Mouse (Mus musculus): ENCODE results near the gene Rsrc1. TPM values are rescaled to one million over a fixed set of nuclear protein-coding genes. Genes with fewer than 3 reads are reported as not detected.
A peak's percentile ranks its signal among the peaks of the same experiment; 100 is the strongest.

The Rsrc1 gene
- total RNA-seq, 2 experiments from 2014 or later = 11.6 to 14.8 TPM

DNA sequence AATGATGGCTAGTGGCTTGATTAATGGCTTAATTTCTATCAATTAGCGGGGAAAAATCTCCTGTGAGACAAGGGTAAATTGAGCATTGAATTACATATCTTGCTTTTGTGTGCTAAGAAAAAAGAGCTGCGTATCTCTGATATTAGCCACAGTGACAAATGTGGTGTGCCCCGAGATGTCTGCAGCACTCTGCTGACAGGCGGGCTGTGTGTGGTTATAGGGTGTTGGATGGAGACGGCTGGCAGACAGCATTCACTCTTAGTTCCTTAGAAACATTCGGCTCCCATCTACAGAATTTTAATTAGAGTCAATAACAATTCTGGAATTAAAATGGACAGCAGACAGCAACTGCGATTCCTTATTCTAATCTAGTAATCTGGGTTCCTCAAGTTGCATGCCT lies 359.7 kb downstream of the Rsrc1 start:
- Histone ChIP-seq H3K4me3 (no peak overlapping the region), H3K27ac (no peak overlapping the region)
- no peak for TF ChIP-seq CTCF (IDR thresholded peaks at IDR 0.05)
- intact Hi-C loops (cut with DNase I) = no loop called here
- no peak for DNase-seq

DNA sequence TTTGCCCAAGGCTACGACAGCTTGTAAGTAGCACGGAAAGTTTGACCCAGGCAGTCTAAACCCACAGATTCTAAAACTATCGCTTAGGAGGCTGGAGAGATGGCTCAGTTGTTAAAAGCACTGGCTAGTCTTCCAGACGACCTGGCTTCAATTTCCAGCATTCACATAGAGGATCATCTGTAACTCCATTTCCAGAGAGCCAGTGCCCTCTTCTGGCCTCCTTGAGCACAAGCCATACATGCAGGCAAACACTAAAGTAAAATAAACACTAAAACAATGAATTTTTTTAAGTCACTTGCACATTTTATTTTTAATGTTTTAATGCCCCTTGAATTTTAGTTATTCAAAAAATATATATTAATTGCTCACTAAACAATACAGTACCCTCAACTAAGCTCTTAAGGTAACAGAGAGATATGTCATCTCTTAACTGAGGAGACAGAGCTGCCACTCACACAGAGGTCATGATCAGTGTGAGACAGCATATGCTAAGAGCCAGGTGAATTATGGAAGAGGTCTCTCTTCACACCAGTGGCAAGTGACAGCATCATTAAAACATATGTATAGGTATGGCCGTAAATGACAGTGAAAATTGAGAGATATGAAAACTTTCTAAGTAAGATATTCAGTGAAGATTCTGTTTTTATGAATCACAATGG lies 361.9 kb downstream of the Rsrc1 start:
- Histone ChIP-seq H3K4me3 (no peak overlapping the region), H3K27ac (no peak overlapping the region)
- peak; percentile 47 for TF ChIP-seq CTCF (IDR thresholded peaks at IDR 0.05)
- intact Hi-C loops (cut with DNase I) = no loop called here
- DNase-seq = no peak

DNA sequence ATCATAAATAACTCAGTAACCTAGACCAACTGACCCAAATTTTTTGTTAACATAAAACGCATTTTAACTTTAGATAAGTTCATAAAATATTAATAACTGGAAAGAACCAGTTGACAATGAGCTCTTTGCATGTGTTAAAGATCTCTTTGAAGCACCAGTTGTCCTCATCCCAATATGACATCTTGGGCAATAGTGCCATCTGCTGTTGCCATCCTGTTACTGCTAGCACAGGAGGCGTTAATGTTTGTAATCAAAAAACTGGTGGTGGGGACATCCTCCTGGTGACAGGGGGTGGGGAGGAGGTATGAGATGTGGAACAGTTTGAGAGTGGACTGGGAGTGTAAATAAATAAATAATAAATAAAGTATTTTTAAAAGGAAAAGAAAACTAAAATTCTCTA lies 363.4 kb downstream of the Rsrc1 start:
- peak; percentile 91 for TF ChIP-seq CTCF (IDR thresholded peaks at IDR 0.05)
- intact Hi-C loops (cut with DNase I) = loop anchor here (2.0 kb wide), 2 partner anchors 934 to 1012 kb away; no protein-coding TSS in a partner anchor
- no peak overlapping the region for H3K27ac ChIP-seq
- DNase-seq = peak; percentile 48
- no peak overlapping the region for H3K4me3 ChIP-seq

DNA sequence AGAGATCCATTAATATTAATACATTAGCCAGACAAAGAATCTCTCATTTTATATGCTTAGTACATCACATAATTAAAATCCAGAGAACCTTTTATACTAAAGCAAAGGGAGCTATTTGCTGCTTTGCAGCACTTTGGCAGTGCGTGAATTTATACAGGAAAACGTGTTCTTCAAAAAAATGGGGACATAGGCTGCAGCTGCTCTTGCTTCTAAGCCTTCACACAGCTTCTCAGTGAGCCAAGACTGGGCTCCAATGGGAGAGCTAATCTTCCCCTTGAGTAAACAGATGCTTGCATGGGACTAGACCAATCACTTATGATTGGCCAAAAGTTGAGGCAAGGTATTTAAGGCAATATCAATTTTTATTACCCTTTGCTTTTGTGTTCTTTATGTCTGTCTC lies 365.5 kb downstream of the Rsrc1 start:
- intact Hi-C loops (cut with DNase I) = no loop called here
- H3K27ac ChIP-seq = no peak overlapping the region
- DNase-seq = no peak
- TF ChIP-seq CTCF (IDR thresholded peaks at IDR 0.05) = no peak
- no peak overlapping the region for H3K4me3 ChIP-seq

DNA sequence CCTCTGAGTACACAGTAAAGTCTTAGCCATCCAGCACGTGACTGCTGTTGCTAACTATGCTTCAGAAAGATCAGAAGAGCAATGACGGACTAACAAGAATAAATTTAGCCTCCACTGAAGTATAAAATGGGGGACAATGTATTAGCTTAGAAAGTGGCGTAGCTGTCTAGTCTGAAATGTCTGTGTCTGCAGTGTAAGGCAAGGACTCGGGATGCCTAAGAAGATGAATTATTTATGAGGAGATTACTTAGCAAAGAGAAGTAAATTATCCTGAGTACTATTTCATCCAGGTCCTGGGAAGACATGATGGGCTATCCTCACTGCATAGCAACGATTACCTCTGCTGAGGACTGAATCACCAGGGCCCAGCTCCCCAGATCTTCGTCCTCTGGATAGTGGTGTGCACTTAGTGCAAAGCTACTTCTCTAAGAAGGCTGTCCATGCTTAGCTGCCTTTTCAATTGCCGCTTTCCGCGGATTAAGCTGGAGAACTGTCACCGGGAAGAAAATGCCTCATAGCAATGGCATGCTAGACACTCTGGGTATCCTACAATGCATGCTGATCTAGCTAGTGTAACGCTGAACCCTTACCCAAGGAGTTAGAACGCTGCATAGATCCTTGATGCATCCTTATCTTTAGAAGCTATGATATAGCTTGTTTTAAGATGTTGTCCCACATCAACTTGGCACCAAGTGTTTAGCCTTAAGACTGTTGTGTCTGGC lies 370.4 kb downstream of the Rsrc1 start:
- Histone ChIP-seq H3K27ac (no peak overlapping the region), H3K4me3 (no peak overlapping the region)
- intact Hi-C loops (cut with DNase I) = loop anchor here (1.0 to 5.0 kb wide), 3 partner anchors 27 to 216 kb away; partner anchors contain the start of gene Gfm1
- no peak for TF ChIP-seq CTCF (IDR thresholded peaks at IDR 0.05)
- DNase-seq = no peak

DNA sequence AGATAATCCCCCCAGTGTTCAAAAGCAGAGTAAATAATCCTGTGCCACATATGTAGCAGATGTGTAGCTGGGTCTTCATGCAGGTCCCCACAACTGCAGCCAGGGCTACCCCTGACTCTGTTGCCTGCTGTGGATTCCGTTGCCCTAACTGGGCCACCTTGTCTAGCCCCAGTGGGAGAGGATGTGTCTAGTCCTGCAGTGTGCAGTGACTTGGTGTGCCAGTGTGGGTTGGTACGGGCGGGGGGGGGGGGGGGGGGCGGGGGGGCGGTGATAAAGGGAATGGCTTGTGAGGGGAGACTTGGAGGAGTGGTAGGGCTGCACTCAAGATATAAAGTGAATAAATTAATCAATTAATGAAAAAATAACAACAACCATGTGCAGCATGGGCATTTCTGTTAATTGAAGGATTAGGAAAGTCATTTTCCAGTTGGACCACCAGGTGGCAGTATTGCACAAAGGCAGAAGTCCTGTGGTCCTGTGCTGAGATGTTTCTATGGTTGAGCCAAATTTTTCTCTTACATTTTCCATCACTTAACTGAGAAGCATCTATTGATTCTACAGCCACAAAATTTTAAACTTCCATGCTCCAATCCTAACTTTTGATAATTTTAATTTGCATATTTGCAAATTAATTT lies 371.1 kb downstream of the Rsrc1 start:
- DNase-seq = peak; percentile 31
- Histone ChIP-seq H3K27ac (no peak overlapping the region), H3K4me3 (no peak overlapping the region)
- intact Hi-C loops (cut with DNase I) = loop anchor here (1.0 to 5.0 kb wide), 3 partner anchors 27 to 215 kb away; partner anchors contain the start of gene Gfm1
- peak; percentile 92 for TF ChIP-seq CTCF (IDR thresholded peaks at IDR 0.05)

DNA sequence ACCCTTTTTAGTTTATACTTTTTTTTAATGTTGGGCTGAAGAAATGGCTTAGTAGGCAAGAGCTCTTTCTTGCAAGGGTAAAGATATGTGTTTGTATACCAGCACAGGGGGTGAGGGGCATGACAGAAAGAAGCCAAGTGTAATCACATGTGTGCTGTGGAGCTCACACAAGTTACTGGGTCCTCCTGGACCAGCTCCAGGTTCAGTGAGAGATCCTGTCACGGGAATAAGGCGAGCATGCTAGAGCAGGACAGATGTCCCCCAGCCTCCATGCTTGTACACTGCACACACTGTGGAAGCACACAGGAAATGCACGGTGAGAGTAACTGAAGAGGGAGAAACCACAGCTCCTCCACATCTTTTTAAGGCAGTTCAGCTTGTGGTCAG lies 371.6 kb downstream of the Rsrc1 start:
- no peak overlapping the region for H3K4me3 ChIP-seq
- intact Hi-C loops (cut with DNase I) = loop anchor here (1.0 to 5.0 kb wide), 3 partner anchors 26 to 215 kb away; partner anchors contain the start of gene Gfm1
- no peak for TF ChIP-seq CTCF (IDR thresholded peaks at IDR 0.05)
- peak; percentile 22 for DNase-seq
- no peak overlapping the region for H3K27ac ChIP-seq

DNA sequence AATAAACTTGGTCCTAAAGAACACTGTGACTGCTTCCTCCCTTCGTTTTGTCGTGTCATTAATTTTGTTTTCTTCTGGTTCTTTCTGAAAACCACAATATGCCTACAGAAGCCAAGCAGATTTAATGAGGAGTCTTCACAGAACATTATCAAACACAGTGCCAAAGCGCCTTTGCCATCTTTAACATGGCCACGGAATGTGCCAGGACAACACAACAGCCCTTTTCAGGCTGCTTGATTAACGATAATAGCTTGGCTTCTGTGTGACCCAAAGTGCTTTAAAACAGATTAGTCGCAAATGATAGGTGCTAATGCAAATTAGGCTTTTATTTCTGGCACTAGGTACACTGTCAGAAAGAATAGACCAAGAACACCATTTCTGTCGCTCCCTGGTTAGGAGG lies 377.2 kb downstream of the Rsrc1 start:
- TF ChIP-seq CTCF (IDR thresholded peaks at IDR 0.05) = no peak
- Histone ChIP-seq H3K4me3 (no peak overlapping the region), H3K27ac (no peak overlapping the region)
- intact Hi-C loops (cut with DNase I) = no loop called here
- no peak for DNase-seq

DNA sequence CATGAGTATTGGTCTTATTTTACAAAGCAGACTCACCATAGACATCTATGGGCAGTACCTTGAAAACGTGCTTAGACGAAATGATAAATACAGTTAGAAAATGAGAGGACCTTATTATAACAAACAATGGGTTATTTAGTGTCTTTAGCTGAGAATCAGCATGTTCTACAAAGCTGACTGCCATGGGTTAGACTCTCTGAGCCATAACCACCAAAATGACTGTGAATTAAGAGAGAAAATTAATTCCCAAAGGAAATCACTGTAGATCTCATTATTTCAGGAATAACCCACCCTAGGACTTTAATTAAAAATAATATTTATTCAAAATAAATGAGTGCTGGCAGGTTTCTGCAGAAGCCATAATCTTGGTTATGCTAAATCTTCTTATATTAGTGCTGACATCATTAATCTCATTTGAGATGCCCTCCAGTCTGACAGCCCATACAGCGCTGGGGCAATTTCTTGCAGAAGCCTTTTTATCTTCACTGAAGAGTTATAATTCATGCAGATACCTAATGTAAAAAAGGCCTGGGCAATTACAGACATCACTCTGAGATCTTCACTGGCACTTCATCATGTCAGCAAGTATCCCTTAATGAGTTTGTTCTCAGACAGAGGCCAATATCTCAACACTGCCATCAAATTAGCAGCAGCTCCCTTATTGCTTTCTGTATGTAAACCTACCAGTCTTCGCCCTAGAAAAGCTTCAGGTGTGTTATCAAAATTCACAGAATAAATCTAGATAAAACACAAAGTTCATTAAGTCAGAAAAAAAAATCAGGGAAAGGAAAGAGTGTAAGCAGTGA lies 385.1 kb downstream of the Rsrc1 start:
- no peak for TF ChIP-seq CTCF (IDR thresholded peaks at IDR 0.05)
- H3K27ac ChIP-seq = peak overlapping the region; percentile 85
- H3K4me3 ChIP-seq = no peak overlapping the region
- intact Hi-C loops (cut with DNase I) = no loop called here
- no peak for DNase-seq

DNA sequence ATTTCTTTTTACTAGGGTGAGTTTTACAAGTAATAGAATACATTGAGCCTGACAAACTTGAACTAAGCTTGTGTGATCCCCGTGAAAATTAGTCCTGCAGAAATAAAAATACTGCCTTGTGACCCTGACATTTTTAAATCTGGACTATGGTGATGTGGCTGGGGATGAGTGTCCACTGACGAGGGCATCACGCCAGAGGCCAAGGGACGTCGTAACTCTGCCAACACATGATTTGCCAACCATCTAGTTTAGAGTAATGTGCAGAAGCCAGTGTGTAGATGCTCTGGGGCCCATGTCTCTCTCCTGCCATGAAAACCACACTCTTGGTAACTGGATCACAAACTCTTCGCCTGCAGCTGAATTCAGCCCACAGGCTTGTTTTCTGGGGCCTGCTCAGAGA lies 386.3 kb downstream of the Rsrc1 start:
- peak; percentile 86 for DNase-seq
- Histone ChIP-seq H3K27ac (peak overlapping the region; percentile 85), H3K4me3 (no peak overlapping the region)
- intact Hi-C loops (cut with DNase I) = no loop called here
- TF ChIP-seq CTCF (IDR thresholded peaks at IDR 0.05) = no peak

DNA sequence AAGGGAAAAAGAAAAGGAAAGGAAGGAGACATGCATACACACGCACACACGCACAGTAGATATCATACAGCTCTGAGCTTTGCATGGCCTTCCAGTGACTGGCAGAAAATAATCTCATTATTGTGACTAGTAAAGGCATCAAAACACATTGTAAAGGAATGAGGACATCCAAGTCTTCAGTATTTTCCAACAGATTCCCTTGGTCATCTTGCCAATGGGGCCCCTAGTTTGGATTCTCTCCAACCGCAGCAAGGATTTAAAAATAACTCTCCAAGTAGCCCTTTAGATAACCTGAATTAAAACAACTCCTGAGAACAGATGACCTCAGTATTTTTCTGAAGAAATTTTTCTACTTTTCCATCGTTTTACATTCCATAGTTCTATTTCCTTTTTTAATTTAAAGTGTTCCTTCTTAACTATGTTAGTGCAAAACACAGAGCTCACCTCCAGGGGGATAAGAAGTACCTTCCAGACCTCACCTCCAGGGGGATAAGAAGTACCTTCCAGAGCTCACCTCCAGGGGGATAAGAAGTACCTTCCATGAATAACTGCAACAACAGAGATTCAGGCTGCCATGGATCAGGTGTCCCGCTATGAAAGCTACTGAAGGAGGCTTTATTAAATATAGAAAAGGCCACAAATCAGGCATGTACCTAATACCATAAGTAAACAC lies 388.4 kb downstream of the Rsrc1 start:
- intact Hi-C loops (cut with DNase I) = no loop called here
- H3K4me3 ChIP-seq = no peak overlapping the region
- peak; percentile 29 for TF ChIP-seq CTCF (IDR thresholded peaks at IDR 0.05)

DNA sequence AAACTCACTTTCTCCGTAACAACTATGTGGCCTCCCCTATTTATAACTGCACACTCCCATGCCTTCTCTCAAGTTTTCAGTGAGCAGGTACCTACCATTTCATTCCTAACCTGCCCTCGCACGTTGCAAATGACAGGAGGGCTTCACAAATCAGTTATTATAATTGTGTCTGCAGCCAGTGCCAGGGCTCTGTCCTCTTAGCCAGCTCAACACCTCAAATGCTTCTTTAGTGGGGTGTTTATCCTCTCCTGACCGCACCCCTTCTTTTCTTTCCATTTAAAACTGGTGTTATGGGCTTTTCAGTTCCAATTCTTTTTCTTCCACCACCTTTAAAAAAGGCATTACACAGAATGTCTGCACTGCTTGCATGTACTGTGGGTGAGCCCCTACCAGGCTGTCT lies 391.0 kb downstream of the Rsrc1 start:
- no peak for DNase-seq
- peak overlapping the region; percentile 82 for H3K27ac ChIP-seq
- peak overlapping the region; percentile 48 for H3K4me3 ChIP-seq
- intact Hi-C loops (cut with DNase I) = no loop called here
- TF ChIP-seq CTCF (IDR thresholded peaks at IDR 0.05) = no peak

More for the DNA sequence above, 388.4 kb downstream of the Rsrc1 start:
- no peak for DNase-seq
- H3K27ac ChIP-seq = peak overlapping the region; percentile 85

All from gastrocnemius, adult 2 months (tissue).